26 mouse cellular contexts compared by ENCODE assay signal in the genomic region with DNA sequence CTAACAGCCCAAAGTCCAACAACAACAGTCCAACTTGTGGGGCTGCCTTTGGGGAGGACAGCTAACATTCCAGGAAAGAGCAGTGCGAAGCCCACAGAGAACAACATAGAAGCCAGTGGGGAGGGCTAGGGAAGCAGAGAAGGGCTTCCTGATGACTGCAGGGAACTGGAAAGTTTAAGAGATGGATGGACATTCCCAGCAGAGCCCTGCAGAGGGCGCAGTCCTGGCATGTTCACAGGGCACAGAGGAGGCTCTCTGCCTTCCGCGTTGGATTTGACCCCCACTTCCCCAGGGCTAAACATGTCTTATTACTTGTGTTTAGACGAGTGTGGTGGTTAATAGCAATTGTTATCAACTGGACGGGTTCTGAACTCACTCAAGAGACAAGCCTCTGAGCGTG.
DNase-seq lines count a peak whose midpoint lies in the region; ATAC-seq and TF ChIP-seq lines count a peak whose summit lies in the region.
"Had no signal": no experiment of that assay in that cellular context is flagged by ENCODE, and none has a peak within 500 bp of the region (broad histone marks: within the 10 kb centered on the region; RNA-seq: fewer than 3 reads in every experiment).

No protein-coding gene starts in this region.

- H3K4me3 ChIP-seq in intestine, embryonic 16.5 days (ENCODE audit: low read length), result no peak overlapping the region
- H3K4me3 ChIP-seq in intestine, embryonic 15.5 days (replicated peaks), result no peak overlapping the region
- H3K4me3 ChIP-seq in liver, postnatal 0 days (ENCODE audit: low read depth, low read length), result no peak overlapping the region
- no peak overlapping the region for H3K4me3 ChIP-seq in liver, embryonic 11.5 days (ENCODE audit: low read depth, low read length)
- H3K4me3 ChIP-seq in E14TG2a.4 (replicated peaks; ENCODE audit: low read length), result no peak overlapping the region
- H3K4me3 ChIP-seq: forebrain, embryonic 15.5 days; heart, embryonic 10.5 days; limb, embryonic 15.5 days; megakaryocyte, embryonic 14.5 days; myocyte; neural tube, embryonic 13.5 days had no signal

- WGBS in intestine, embryonic 16.5 days, result 77% methylated on average over 7 of the region's 7 CpGs
- 79% methylated on average over 7 of the region's 7 CpGs for WGBS in intestine, embryonic 15.5 days
- WGBS in liver, postnatal 0 days (ENCODE audit: insufficient replicate concordance), result 73% methylated on average over 7 of the region's 7 CpGs
- WGBS in liver, embryonic 11.5 days, result 69% methylated on average over 7 of the region's 7 CpGs

- no peak overlapping the region for H3K4me2 ChIP-seq in intestine, embryonic 16.5 days (ENCODE audit: low read depth, low read length)
- no peak overlapping the region for H3K4me2 ChIP-seq in intestine, embryonic 15.5 days (replicated peaks)
- no peak overlapping the region for H3K4me2 ChIP-seq in liver, postnatal 0 days (ENCODE audit: low read depth, low read length)
- H3K4me2 ChIP-seq in liver, embryonic 11.5 days, result no peak overlapping the region
- H3K4me2 ChIP-seq: forebrain, embryonic 15.5 days; limb, embryonic 15.5 days; neural tube, embryonic 13.5 days had no signal

- no peaks in the 10 kb centered on the region for H3K36me3 ChIP-seq in intestine, embryonic 16.5 days (ENCODE audit: control insufficient read depth, insufficient read depth, low read length)
- H3K36me3 ChIP-seq in intestine, embryonic 15.5 days, result no peaks in the 10 kb centered on the region
- no peaks in the 10 kb centered on the region for H3K36me3 ChIP-seq in liver, postnatal 0 days (replicated peaks; ENCODE audit: insufficient read depth, low read length)
- no peaks in the 10 kb centered on the region for H3K36me3 ChIP-seq in liver, embryonic 11.5 days (ENCODE audit: control insufficient read depth, insufficient read depth, low read length)
- H3K36me3 ChIP-seq in E14TG2a.4 (ENCODE audit: insufficient read depth, low read length), result no peaks in the 10 kb centered on the region
- H3K36me3 ChIP-seq: forebrain, embryonic 15.5 days; G1E; heart, embryonic 10.5 days; limb, embryonic 15.5 days; neural tube, embryonic 13.5 days had no signal

- intact Hi-C loops in heart, postnatal 25 days (cut with DNase I), result no loop called here

- no peaks in the 10 kb centered on the region for H3K4me1 ChIP-seq in intestine, embryonic 16.5 days (ENCODE audit: control insufficient read depth, insufficient read depth, low read length)
- no peaks in the 10 kb centered on the region for H3K4me1 ChIP-seq in intestine, embryonic 15.5 days (replicated peaks)
- no peaks in the 10 kb centered on the region for H3K4me1 ChIP-seq in liver, postnatal 0 days (ENCODE audit: insufficient read depth)
- H3K4me1 ChIP-seq in liver, embryonic 11.5 days (replicated peaks; ENCODE audit: control insufficient read depth, insufficient read depth, low read length), result no peaks in the 10 kb centered on the region
- peaks cover 29% of the 10 kb centered on the region for H3K4me1 ChIP-seq in E14TG2a.4 (replicated peaks; ENCODE audit: low read depth, low read length)
- H3K4me1 ChIP-seq: forebrain, embryonic 15.5 days; heart, embryonic 10.5 days; neural tube, embryonic 13.5 days had no signal

- no peak overlapping the region for H3K9ac ChIP-seq in intestine, embryonic 16.5 days (ENCODE audit: low read depth, low read length)
- no peak overlapping the region for H3K9ac ChIP-seq in intestine, embryonic 15.5 days
- no peak overlapping the region for H3K9ac ChIP-seq in liver, postnatal 0 days (replicated peaks)
- H3K9ac ChIP-seq in liver, embryonic 11.5 days (ENCODE audit: low read depth, low read length), result no peak overlapping the region
- H3K9ac ChIP-seq: forebrain, embryonic 15.5 days; limb, embryonic 15.5 days; neural tube, embryonic 13.5 days had no signal

- DNase-seq in liver, postnatal 0 days, result no peak
- DNase-seq in liver, embryonic 11.5 days (ENCODE audit: low spot score), result no peak
- peak; percentile 76 for DNase-seq in ZHBTc4 (ENCODE audit: low read depth, low spot score)
- no peak for DNase-seq in heart, postnatal 25 days (ENCODE audit: low spot score)
- DNase-seq in thymus, postnatal 25 days, result no peak
- DNase-seq: cerebellum, adult 9-10 months; gastrocnemius, postnatal 10 days; kidney, adult 9 months; kidney, postnatal 36 days; left cerebral cortex, postnatal 4 days; retina, postnatal 1 day; right cerebral cortex, postnatal 25 days; spleen, adult 18-20 months; thymus, postnatal 36 days had no signal

- no peaks in the 10 kb centered on the region for H3K27me3 ChIP-seq in intestine, embryonic 16.5 days (replicated peaks; ENCODE audit: control insufficient read depth, insufficient read depth, low read length)
- H3K27me3 ChIP-seq in intestine, embryonic 15.5 days (replicated peaks), result no peaks in the 10 kb centered on the region
- no peaks in the 10 kb centered on the region for H3K27me3 ChIP-seq in liver, postnatal 0 days (ENCODE audit: insufficient read depth, low read length)
- H3K27me3 ChIP-seq in liver, embryonic 11.5 days (replicated peaks; ENCODE audit: control insufficient read depth, insufficient read depth, low read length), result no peaks in the 10 kb centered on the region
- H3K27me3 ChIP-seq in E14TG2a.4 (ENCODE audit: insufficient read depth, low read length), result no peaks in the 10 kb centered on the region; the same call in 1 of the 2 replicates
- H3K27me3 ChIP-seq: forebrain, embryonic 15.5 days; limb, embryonic 15.5 days; neural tube, embryonic 13.5 days had no signal

- 0 out of 2 replicates have a peak, but pooled peaks have one; percentile 17 for TF ChIP-seq CTCF in liver, postnatal 0 days (IDR thresholded peaks at IDR 0.05; ENCODE audit: low read depth)
- TF ChIP-seq CTCF in E14TG2a.4 (conservative IDR thresholded peaks at IDR 0.05; ENCODE audit: low read length), result peak; percentile 39

- no peak overlapping the region for H3K27ac ChIP-seq in intestine, embryonic 16.5 days (ENCODE audit: low read length)
- H3K27ac ChIP-seq in intestine, embryonic 15.5 days, result no peak overlapping the region
- H3K27ac ChIP-seq in liver, postnatal 0 days (ENCODE audit: low read depth), result no peak overlapping the region
- H3K27ac ChIP-seq in liver, embryonic 11.5 days (ENCODE audit: low read depth, low read length), result no peak overlapping the region
- H3K27ac ChIP-seq: forebrain, embryonic 15.5 days; heart, embryonic 10.5 days; hindbrain, postnatal 0 days; limb, embryonic 15.5 days; neural tube, embryonic 13.5 days had no signal

- peak; percentile 18; the same call in 1 of the 2 replicates for ATAC-seq in intestine, embryonic 16.5 days
- no peak for ATAC-seq in intestine, embryonic 15.5 days
- no peak for ATAC-seq in liver, postnatal 0 days
- no peak for ATAC-seq in liver, embryonic 11.5 days (replicated peaks; ENCODE audit: low FRiP score)
- ATAC-seq: forebrain, embryonic 15.5 days; hindbrain, postnatal 0 days; midbrain, embryonic 16.5 days had no signal

- H3K9me3 ChIP-seq in intestine, embryonic 16.5 days (ENCODE audit: control insufficient read depth, low read length), result no peaks in the 10 kb centered on the region
- no peaks in the 10 kb centered on the region for H3K9me3 ChIP-seq in intestine, embryonic 15.5 days
- H3K9me3 ChIP-seq in liver, postnatal 0 days (ENCODE audit: low read length), result no peaks in the 10 kb centered on the region
- H3K9me3 ChIP-seq in liver, embryonic 11.5 days (ENCODE audit: control insufficient read depth, low read length), result no peaks in the 10 kb centered on the region
- peaks cover 10% of the 10 kb centered on the region; the same call in 1 of the 2 replicates for H3K9me3 ChIP-seq in E14TG2a.4 (ENCODE audit: low read length)
- H3K9me3 ChIP-seq: forebrain, embryonic 15.5 days; G1E; heart, embryonic 10.5 days; limb, embryonic 15.5 days; neural tube, embryonic 13.5 days had no signal

- no peak for TF ChIP-seq EP300 in liver, postnatal 0 days (IDR thresholded peaks at IDR 0.05; ENCODE audit: low read depth)
